Mouse (Mus musculus) spleen, postnatal 4 days (tissue): ENCODE measurements around the gene Zfp706.
A peak's percentile ranks its signal among the peaks of the same experiment; 100 is the strongest.

Experiments used
- DNase-seq, 2 experiments: peaks; one replicate each; pipeline ENCODE4 v3.0.0; 2022; ENCODE audit warnings: low spot score in 2 of 2

Zfp706 gene

DNA sequence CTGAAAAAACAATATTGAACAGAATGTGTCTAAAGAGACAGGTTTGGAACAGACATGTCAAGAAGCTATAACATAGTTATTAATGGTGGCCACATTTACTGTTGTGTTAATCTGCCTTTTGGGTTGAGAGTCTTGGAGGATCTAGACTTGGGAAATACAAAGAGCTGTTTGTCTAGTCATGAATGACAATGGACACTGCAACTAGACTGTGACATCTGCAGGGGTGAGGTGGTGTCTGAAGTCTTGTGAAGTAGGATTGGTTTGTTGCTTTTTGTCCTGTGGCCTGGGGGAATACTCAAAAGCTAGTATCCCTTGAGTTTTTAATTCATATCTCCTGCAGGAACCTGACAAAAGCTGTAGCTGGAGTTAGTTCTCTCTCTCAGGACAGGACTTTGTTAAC is 973 bp upstream of the Zfp706 start:
- no peak for DNase-seq

DNA sequence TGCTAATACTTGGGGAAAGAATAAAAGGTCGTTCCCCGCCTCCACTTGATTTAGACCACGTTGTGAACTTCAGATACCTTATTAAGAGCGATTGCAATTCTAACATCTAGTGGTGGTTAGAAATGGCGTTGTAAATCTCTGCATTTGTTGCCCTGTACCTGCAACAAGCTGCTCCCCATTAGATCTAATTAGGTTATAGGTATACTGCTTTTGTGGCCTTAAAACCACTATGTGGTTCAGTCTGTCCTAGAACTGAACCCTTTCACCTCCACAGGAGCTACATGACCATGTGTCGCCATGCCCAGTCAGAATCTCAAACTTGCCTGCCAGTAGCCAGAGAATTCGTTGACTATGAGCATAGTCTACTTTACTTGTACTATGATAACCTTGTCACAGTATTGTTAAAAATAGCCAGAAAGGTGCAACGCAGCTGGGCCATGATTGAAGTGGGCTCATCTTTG is 416 bp upstream of the Zfp706 start:
- no peak for DNase-seq

DNA sequence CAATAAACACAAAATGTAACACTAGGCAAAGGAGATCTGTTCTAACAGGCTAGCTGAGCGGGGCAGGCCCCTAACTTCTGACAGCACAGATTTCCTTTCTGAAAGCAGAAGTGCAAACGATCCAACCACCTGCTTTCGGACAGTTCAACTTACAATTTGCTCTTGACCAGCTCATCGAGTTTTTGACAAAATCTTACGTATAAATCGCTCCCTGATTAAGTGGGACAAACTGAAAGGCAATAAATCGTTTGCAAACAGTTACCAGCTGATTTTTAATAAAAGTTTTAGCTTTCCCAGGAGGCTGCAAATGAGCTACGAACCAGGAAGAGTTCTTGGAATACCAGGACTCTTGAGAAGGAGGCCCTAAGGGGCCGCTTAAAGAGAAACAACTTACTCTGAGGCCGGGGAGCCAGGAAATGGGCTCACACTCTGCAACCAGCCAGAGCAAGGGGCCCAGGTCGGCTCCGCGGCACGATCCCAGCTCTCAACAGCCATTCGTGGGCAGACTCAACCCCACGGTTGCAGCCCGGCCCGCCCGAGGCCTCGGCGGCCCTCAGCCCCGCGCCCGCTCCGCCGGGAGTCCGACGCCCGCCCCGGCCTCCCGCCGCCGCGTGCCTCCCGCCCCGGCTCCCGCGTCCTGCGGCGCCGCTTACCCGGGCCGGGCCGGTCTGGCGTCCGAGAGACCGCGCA is 953 bp downstream of the Zfp706 start:
- DNase-seq = peak; percentile 52 to 72

DNA sequence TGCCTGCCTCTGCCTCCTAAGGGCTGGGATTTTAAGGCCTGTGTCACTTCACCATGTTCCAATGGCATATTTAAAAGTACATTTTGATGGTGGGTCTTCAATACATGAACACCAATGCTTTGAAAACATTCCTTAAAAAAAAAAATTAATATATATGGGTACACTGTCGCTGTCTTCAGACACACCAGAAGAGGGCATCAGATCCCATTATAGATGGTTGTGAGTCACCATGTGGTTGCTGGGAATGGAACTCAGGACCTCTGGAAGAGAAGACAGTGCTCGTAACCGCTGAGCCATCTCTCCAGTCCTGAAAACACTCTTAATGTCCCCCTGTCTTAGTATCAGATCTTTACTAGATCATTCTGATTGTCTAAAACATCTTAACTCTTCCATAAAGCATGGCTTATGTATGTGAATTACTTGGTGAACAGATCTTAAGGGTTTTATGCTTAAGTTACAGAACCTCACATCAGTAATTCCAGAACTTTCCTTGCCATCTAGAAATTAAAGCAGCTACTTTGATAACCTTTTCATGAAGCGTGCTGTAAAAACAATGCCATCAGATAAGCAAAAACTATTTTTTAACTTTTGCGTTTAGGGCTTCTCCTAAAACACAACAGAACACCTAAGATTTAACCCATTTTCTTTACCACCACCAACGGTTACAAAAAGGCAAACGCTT is 1.6 kb downstream of the Zfp706 start:
- peak in 1 of 2 experiments; percentile 40 for DNase-seq

DNA sequence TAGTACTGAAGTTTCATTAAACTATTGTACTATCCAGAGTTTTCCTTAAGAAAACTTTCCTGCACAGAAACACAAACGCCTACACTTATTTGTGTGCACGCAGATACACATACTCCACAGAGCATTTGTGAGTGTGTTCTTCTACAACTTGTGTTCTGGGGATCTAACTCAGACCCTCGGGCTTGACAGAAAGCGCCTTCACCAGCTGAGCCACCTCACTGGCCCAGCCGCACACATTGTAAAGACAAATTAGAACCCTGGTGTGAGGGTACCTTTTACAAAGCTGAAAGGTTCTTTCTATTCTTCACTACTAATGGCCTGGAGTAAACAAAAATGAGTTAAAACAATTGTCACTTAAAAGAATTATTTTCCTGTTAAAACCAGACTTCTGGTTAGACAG is 2.7 kb downstream of the Zfp706 start:
- peak in 1 of 2 experiments; percentile 47 for DNase-seq

DNA sequence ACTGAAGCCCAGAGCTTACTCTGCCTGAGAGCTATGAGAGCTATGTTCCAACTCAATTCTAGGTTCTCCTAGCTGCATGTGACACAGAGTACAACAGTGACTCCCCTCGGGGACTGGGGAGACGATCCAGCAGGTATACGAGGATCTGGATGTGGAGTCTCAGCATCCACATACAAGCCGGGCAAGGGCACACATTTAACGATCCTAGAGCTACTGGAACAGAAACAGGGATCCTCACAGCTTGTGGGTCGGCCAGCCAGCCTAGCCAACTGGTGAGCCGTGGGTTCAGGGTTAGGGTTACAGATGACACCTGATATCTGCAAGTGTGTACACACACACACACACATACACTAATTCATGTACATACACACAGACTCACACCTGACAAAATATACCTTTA is 5.3 kb downstream of the Zfp706 start:
- DNase-seq = peak in 1 of 2 experiments; percentile 60

DNA sequence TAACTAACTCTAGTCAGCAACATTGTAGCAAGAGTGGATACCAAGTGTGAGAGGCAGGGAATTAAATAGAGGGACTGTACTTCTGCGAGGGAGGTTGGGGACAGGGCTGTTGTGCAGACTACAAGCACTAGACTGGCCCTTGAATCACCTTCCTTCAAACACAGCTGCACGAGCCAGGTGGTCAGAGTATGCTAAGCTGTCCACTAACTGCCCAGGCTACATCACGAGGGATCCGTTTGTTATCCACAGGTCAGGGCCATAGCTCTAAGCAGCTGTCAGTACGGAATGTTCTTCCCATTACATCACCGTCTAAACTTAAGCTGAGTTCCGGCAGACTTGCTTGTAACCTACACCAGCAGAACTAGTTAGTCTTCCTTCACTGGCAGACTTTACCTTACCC is 8.0 kb downstream of the Zfp706 start:
- DNase-seq = peak in 1 of 2 experiments; percentile 49

DNA sequence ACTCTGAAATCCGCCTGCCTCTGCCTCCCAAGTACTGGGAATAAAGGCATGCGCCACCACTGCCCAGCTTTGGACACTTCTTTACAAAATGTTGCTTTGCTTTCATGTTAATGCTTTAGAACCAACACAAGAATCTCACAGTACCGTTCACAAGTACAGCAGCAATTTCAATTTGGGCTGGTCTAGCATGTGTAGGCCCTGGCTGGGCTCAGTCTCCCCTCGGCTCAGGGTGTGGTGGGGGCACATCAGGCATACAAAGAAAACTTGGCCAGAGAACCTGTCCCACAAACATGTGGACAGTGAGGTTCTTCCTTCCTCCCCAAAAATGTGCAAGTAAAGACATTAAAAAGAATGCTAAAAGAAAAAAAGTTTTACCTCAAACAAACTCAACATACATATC is 12.4 kb downstream of the Zfp706 start:
- DNase-seq = no peak

DNA sequence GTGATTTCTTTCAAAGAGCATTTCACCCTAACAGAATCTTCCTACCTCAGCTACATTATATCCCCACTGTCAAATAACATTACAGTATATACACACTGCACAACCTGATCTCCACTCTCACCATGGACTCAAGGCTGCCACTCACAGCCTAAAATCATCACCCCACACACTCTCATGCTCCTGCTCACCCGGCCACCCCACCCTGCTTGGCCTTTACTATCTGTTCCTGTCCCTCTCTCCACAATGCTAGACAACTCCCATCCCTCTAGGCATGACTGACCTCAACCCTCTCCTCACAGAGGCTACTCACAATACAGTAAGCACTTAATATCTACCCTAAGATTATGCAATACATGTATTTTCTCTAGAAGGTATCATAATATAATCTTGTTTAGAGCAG is 12.9 kb downstream of the Zfp706 start:
- DNase-seq = no peak

DNA sequence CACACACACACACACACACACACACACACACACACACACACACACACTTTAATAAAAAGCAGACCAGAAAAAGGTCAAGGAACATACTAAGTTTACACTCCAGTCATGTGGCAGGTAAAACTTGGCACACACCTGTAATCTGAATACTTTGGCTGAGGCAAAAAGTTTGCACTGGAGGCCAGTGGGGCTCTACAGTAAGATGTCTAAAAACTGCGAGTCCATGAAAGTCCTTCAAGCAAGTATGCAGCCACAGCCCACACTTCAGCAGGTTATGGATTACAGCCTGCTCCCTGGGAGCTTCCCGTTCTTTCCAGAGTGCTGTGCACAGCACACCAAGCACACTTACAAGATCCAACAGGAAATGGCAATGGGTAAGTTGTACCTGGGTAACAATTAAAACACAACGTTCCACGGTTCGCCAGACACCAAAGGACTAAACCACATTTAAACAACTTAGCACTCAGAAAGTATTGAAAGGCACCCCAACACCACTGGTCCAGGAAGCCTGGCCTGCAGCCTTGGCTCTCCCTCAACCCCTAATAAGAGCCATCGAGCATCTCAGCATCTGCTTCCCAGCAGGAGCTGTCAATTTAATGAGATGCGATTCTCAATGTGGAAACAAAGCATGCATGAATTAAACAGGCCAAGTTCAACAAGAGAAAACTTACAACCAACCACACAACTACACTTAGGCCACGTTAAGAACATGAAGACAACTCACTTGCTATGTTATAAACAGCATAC is 14.0 kb downstream of the Zfp706 start:
- no peak for DNase-seq

DNA sequence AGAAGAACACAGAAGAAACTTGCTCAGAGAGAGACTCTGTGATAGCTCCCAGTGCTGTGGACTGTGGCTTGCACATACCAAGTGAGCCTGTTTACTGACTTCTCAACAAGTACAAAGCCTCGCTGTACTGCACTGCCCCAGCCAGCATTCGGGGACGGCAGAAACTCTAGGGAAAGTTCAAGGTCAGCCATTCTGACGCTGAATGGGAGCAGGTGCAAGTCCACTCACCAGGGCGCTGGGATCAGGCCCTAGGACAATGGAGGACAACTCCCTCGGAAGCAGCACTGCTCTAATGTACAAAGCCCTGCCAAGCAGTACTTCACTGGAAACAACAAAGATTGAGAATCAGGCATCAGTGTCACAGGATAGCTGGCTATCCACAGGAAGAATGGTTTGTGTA is 16.2 kb downstream of the Zfp706 start:
- DNase-seq = no peak

DNA sequence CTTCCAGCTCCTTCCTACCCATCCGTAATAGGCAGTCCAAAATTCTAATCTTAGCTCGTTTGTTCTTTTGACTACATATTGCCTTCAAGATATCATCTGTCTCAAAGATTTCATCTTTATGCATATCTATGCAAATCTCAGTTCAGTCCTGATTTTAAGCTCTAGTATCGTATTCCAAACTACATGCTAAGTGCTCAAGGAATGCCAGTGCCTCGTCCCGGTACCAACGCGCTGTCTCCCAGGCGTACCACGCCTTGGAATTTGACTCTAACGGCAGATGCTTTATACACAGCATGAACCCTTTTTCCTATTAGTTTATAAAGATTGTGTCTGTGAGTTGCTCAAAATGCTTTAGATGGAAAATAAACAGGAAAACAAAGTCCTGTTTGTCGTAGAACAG is 17.7 kb downstream of the Zfp706 start:
- DNase-seq = no peak

DNA sequence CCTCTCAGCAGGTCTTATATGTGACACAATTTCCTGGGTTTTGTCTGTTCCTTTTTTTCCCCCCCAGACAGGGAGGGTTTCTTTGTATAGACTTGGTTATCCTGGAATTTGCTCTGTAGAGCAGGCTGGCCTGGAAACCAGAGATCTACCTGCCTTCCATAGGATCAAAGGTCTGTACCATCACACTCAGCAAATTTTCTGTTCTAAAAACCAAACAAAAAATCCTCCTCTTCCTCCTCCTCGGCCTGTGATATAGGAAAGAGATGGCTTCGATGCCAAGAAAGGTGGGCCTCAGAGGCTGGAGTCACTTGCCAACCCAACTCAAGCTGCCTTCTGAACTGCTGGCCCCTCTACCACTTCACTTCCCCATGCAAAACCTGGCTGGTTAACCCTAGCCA is 18.9 kb downstream of the Zfp706 start:
- no peak for DNase-seq

DNA sequence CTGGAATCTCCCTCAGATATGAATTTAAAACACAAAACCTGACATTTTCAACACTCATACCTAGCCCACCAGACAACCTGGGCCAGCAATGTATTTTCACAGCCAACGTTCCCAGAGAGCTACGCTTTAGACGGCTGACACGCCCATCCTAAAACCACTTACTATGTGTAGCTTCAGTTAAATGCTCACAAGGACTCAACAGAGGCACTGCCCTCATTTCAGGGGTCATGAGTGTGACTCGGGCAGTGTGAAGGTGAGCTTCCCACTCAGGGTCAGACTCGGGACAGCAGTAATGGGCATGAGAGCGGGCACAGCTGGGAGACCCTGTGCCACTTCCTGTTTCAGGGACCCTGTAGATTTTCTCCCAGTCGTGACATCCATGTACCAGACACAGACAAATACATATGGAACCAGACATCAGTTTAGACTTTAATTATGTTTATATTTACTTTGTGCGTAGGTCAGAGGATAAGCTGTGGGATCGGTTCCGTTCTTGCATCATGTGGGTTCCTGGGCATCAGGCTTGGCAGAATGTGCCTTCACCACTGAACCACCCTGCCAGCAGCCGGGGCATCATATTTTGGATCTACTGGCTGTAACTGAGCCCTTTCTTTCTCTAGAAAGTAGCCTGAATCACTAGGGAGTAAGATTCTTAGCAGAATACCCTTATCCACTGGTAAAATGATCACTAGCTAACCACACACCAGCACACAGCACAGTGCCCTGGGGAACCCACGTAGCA is 19.4 kb downstream of the Zfp706 start:
- no peak for DNase-seq

DNA sequence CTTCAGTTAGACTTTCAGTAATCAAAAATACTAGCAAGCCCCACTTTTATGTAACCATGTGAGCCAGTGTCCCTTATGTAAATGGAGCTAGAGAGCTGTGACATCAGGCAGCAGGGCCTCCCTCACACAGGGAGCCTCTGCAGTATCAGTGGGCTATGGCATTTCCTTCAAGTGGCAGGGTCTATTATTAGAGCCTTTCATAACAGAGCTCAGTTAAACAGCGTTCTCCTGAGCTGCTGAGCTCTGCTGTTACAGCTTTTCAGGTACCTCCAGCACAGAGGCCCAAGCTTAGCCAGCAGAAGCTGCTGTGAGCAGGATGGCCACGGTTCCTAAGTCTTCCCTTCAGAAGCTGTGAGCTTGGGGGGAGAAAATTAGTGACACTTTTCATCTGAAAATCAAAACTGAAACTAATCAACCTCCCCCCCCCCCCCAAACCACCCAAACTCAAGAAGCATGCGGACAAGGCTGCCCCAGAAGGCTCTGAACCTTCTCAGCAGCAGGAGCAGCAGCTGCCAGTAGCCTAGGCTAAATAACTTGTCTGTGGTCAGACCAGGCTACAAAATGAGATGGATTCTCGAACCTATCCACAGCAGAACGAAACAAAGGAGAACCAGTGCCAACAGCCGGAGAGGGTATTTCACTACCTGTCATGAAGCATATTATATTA is 20.2 kb downstream of the Zfp706 start:
- DNase-seq = no peak

DNA sequence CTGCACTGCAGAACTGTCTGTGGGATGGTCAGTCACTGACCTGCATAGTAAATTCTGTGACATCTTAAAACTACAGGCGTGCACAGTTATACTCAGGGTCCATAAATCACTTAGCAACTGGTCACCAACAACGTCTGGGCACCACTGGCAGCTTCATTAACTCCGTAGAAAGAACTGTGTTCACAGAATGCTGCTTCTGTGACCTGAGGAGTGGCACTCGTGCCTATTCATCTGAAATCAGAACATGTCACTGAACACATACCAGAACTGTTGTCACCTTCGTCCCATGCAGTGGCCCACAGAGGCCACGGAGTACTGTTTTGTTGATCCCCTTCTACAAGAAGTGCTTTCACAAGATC is 22.0 kb downstream of the Zfp706 start:
- DNase-seq = no peak

DNA sequence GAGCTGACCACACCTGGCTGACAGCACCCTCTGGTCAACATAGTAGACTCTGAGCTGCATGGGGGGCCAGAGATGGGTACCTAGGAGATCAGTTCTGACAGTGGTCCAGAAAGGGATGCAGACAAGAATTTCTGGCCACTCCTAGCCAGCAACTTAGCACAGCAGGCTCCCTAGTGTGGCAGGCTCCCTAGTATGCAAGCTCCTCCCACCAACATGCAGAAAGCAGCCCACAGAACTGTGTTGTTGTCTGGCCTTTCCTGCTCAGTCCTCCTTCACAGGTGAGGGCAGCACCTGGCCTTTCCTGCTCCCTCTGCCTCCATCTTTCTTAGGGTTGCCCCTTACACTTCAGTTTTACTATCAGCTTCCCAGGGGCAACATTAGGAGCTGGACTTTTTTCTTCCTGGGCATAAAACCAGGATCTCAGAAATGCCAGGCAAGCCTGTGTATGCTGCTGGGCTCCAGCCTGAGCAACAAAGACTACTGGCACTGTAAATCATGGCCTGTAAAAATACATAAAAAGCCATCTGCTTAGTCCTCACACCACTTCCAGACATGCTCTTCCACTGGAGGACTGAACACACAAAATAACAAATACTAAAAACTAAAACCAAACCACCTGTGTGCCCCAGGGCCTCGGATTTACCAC is 22.5 kb downstream of the Zfp706 start:
- DNase-seq = no peak

DNA sequence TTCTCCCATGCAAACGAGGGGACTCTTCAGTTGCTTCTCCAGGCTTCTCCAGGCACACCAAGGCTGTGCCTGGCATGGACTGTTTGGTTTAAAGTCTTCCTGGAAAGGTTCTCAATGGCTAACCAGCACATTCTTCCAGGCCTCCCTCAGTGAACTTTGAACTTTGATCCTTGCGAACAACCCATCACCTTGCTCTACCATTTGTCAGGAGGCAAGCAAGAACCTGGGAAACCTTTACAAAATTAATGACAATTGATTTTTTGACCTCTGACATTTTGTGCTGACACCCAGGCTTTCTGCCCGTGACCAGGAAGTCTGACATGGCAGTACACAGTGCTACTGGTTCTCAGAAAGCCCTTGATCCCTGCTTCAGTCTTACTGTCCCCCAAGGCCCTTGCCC is 24.1 kb downstream of the Zfp706 start:
- DNase-seq = no peak

DNA sequence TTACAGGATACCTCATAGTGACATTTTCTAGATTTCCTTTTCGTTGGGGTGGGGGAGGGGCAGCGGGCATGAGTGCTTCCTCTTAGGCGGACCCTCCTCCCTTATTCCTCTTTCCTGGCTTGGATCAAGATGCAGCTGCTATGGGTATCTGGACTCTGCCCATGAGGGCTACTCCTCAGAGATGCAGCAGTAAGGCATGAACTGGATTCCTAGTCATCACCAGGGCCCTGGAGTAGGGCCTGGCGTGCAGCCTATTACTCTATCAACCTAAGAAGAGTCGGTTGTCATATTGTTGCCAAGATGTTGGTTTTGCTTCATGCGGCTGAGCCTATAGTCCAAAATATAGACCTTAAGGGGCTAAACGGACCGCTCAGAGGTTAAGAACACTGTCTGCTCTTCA is 27.3 kb downstream of the Zfp706 start:
- DNase-seq = no peak

DNA sequence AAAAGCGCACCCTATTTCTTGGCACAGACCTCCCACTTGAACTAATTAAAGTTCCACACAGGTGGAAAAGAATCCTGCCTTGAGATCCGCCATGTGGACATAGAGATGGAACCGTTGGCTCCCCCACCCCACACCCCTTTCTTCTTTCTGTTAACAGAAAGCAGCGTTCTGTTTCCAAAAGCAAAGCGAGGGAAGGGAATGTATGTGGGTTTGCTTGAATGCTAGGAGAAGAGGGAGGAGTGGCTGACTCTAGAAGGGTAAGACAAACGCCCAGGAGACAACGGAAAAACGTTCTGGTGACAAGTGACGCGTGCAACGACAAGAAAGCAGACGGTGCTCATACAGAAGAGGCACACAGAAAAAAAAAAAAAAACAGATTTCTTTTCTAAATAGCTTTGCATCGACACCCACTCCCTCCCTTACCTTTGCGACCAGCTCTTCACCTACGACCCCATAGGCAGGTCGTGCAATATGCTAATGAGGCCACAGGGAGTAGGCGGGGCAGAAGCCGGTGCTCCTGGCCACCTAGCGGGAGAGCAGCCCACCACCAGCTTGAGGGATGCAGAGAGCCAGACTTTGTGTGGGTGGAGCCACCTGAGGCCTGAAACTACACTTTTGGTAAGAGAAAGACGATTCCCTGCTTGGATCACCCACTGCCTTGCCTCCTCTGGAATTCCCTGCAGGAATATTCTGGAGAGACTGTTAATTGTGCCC is 27.9 kb downstream of the Zfp706 start:
- DNase-seq = peak in 1 of 2 experiments; percentile 37

DNA sequence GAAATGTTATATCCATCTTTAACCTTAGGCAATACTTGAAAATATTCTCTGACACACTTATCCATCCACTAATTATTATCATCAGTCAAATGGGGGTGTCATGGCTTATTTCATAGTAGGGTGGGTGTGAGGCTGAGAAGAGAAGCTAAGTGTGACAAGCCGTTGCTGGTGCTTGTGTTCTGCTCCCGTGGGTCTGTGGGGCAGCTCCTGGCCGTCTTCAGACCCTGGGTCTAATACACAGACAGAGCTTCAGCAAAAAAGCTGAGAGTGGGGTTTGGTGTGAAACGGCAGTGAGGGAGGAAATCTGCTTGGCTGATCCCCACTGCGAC is 28.4 kb downstream of the Zfp706 start:
- no peak for DNase-seq
